Mouse (Mus musculus): Measurements from ENCODE around the gene Itgb3bp.

DNA sequence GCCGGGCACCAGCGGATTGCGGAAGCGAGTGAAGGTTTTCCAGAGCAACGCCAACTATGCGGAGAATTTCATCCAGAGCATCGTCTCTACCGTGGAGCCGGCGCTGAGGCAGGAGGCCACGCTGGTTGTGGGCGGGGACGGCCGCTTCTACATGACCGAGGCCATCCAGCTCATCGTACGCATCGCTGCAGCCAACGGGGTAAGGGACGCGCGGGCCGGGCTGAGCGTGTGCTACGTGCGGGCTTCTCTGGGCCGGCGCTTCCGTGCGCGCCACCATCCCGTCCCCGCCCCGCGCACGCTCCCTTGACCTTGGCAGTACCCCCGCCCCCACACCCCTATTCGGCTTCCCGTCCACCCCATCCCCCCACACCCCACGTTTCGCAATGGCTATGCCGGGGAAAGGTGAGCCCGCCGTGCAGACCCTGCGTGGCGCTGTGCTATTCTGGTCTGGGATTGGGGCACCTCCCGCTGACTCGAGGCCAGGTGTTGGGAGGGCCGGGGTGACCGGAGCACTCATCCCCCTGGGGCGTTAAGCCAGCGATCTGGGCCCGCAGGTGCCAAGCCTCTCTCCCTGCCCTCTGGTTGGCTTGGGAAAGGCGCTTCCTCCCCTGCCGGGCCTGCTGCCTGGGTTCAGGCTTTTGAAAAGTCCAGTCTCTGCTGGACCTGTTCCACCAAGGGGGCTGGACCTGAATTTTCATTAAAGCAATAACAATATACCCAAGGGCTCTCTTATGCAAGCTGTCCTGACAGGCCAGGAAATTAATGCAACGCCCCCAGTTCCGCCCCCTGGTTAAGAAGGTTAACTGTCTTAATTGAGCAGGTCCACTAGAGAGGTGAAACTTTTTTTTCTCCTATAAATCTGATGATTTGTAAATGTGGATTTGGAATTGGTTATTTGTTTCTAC lies at the start of gene Itgb3bp:
- TF ChIP-seq CTCF (IDR thresholded peaks at IDR 0.05; ENCODE audit: borderline replicate concordance, control insufficient read depth, extremely low read depth, insufficient read depth, low read length, poor library complexity) (no peak), POLR2A (IDR thresholded peaks at IDR 0.05; ENCODE audit: control insufficient read depth, extremely low read depth, insufficient read depth, low read length, poor library complexity) (peak; percentile 44; the same call in 1 of the 2 replicates)

All from thymus, adult 2 months (tissue).